Mouse (Mus musculus): ENCODE results near the gene Srf. TPM values are rescaled to one million over a fixed set of nuclear protein-coding genes. Genes with fewer than 3 reads are reported as not detected.

Srf gene
- polyA plus RNA-seq, 1 experiment from 2014 or later = 5.0 TPM

GRCm38 (mm10) chr17:46545813-46546564 is 10.0 kb downstream of the Srf start, which contains the start of gene Cul9:
Cul9 (minus strand) TSS chr17:46546388.
- peak; percentile 70 for DNase-seq (ENCODE audit: low spot score)
- Histone ChIP-seq H3K9me3 (replicated peaks) (no peaks in the 10 kb centered on the region), H3K4me1 (peaks cover 35% of the 10 kb centered on the region), H3K4me3 (peak within 1 kb of the TSS; percentile 77), H3K27ac (replicated peaks) (peak within 1 kb of the TSS; percentile 78), H3K27me3 (ENCODE audit: low read depth, poor library complexity, severe bottlenecking) (peaks cover 44% of the 10 kb centered on the region), H3K36me3 (peaks cover 39% of the 10 kb centered on the region)
- 1% methylated on average over 49 of the region's 49 CpGs for WGBS

- peaks cover 52% of the 10 kb centered on the region for H3K27me3 ChIP-seq (ENCODE audit: low read depth, poor library complexity, severe bottlenecking)
- WGBS = 91% methylated on average over 12 of the region's 12 CpGs
Observed at GRCm38 (mm10) chr17:46543661-46544060, 12.3 kb downstream of the Srf start.

DNA sequence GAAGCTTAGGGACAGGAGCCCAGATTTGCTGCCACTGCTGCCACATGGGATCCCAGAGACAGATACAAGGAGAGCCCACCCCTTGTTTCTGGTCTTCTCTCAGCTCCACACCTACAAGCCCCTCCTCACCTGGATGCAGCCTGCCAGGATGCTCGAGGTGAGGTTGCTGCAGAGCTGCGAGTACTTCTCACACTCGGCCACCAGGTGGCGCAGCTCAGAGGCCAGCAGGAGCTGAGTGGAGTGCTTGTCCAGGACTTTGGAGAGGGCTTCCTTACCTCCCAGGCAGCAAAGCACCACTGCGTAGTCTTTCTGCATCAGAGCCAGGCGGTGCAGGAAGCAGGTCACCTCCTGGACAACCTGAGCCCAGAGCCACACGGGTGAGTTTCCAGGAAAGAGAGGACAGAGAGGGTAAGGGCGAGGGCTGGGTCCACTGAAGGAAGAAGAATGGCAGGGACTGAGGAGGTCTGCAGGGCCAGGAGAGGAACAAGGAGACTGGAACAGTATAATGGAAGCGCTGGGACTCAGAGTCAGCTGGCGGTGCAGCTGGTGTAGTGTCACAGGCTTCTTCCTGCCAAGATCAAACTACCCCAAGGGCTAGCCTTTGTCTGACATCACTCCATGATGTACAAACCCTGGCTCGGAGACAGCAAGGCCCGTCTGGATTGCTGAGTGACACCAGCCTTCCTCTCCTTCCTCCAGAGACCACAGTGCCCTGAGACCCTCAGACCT is 30.2 kb downstream of the Srf start:
- DNase-seq (ENCODE audit: low spot score) = peak; percentile 77
- WGBS = 41% methylated on average over 12 of the region's 12 CpGs
- Histone ChIP-seq H3K27me3 (ENCODE audit: low read depth, poor library complexity, severe bottlenecking) (peaks cover 35% of the 10 kb centered on the region), H3K4me1 (peaks cover 19% of the 10 kb centered on the region), H3K27ac (replicated peaks) (0 out of 2 replicates have a peak overlapping the region, but pooled peaks have one; percentile 33), H3K4me3 (peak overlapping the region; percentile 4; the same call in 1 of the 2 replicates), H3K9me3 (replicated peaks) (no peaks in the 10 kb centered on the region), H3K36me3 (no peaks in the 10 kb centered on the region)

More at GRCm38 (mm10) chr17:46543661-46544060, 12.3 kb downstream of the Srf start:
- Histone ChIP-seq H3K27ac (replicated peaks) (no peak overlapping the region), H3K4me3 (no peak overlapping the region), H3K4me1 (peaks cover 36% of the 10 kb centered on the region), H3K9me3 (replicated peaks) (no peaks in the 10 kb centered on the region), H3K36me3 (peaks cover 26% of the 10 kb centered on the region)
- DNase-seq (ENCODE audit: low spot score) = no peak

- H3K27me3 ChIP-seq (ENCODE audit: low read depth, poor library complexity, severe bottlenecking) = peaks cover 41% of the 10 kb centered on the region
- H3K36me3 ChIP-seq = no peaks in the 10 kb centered on the region
- DNase-seq (ENCODE audit: low spot score) = no peak
- no peaks in the 10 kb centered on the region for H3K9me3 ChIP-seq (replicated peaks)
- H3K4me3 ChIP-seq = no peak overlapping the region
- WGBS = 88% methylated on average over 10 of the region's 10 CpGs
- no peak overlapping the region for H3K27ac ChIP-seq (replicated peaks)
- H3K4me1 ChIP-seq = peaks cover 25% of the 10 kb centered on the region
Observed at GRCm38 (mm10) chr17:46525065-46525464, 30.9 kb downstream of the Srf start.

DNA sequence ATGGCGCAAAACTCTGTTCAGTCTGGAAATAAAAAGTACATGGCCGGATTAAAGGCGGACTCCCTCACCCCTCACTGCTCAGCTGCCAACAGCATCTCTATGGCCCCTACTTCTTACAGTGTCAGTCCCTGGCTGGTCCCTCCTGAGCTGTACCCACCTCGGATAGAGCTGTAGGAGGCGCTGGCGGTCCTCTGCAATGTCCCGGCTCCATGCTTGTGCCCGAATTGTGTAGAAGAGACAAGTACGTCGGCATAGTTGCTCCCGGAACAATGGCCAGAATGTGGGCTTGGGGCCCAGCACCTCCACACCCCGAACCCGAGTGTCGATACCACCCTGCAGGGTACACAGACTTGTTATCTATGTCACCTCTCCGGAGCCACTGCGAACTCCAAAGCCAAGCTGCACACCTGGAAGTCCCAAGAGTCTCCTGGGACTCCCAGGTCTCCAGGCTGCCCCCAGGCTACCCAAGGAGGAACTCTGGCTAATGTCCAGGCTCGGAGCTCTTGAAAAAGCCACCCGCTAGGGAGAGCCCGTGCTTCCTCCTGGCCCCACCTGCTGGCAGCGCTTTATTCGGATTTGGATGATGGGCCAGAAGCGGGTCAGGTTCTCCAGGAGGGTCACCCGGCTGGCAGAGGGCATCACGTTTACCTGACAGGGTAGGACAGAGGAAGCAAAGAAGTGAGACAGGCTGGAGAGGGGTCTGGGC is 33.9 kb downstream of the Srf start:
- no peak overlapping the region for H3K27ac ChIP-seq (replicated peaks)
- peaks cover 28% of the 10 kb centered on the region for H3K4me1 ChIP-seq
- H3K36me3 ChIP-seq = no peaks in the 10 kb centered on the region
- H3K9me3 ChIP-seq (replicated peaks) = no peaks in the 10 kb centered on the region
- peaks cover 50% of the 10 kb centered on the region for H3K27me3 ChIP-seq (ENCODE audit: low read depth, poor library complexity, severe bottlenecking)
- H3K4me3 ChIP-seq = no peak overlapping the region
- DNase-seq (ENCODE audit: low spot score) = no peak
- 35% methylated on average over 24 of the region's 24 CpGs for WGBS

GRCm38 (mm10) chr17:46521174-46521573 is 34.8 kb downstream of the Srf start:
- Histone ChIP-seq H3K27me3 (ENCODE audit: low read depth, poor library complexity, severe bottlenecking) (peaks cover 46% of the 10 kb centered on the region), H3K27ac (replicated peaks) (0 out of 2 replicates have a peak overlapping the region, but pooled peaks have one; percentile 47), H3K9me3 (replicated peaks) (no peaks in the 10 kb centered on the region), H3K36me3 (no peaks in the 10 kb centered on the region), H3K4me1 (peaks cover 25% of the 10 kb centered on the region), H3K4me3 (peak overlapping the region; percentile 24; the same call in 1 of the 2 replicates)
- no peak for DNase-seq (ENCODE audit: low spot score)
- 80% methylated on average over 9 of the region's 9 CpGs for WGBS

DNA sequence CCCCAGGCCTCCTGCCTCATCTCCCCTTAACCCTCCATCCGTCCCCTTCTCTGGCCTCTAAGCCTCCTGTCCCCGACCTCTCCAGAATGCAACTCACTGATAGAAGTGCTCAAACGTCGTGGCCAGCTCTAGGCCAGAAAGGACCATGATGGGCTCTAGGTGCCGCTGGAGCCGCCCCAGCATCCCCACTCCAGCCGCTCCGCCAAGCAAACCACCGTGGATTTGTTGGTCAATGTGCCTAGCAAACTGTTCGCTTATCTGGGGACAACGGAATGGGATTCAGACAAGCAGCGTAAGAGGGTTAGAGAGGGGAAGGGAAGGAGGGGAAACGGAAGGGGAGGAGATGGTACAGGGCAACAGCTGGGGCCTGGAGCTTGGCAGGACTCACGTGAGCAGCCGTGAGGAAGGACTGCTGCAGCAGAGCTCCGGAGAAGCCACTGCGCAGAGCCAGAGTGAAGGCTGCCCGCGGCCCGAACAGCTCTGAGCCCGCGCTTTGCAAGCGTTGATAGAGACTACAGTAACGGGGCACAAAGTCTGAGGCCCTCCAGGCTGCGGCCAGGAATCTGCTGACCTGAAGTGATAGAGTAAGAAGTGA is 35.5 kb downstream of the Srf start:
- H3K27ac ChIP-seq (replicated peaks) = peak overlapping the region; percentile 47; the same call in 1 of the 2 replicates

DNA sequence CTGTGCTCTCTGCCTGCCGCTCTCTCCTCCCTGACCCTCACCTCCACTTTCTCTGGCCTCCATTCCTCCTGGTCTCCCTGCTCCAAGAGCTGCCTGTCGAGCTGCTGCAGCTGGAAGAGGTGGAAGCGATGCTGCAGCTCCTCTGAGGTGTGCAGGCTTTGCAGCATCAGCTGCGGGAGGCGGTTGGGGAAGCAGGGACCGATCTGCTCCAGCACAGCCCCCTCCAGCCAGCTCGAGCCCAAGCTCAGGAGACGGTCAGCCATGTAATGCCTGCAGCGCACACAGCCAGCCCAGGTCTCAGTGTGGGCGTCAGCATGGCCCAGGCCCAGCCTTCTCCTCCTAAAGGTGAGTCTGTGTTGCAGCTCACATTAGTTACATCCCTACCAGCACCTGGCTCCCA is 36.0 kb downstream of the Srf start:
- peak overlapping the region; percentile 24 for H3K4me3 ChIP-seq
- H3K27me3 ChIP-seq (ENCODE audit: low read depth, poor library complexity, severe bottlenecking) = peaks cover 40% of the 10 kb centered on the region
- H3K9me3 ChIP-seq (replicated peaks) = no peaks in the 10 kb centered on the region
- WGBS = 54% methylated on average over 10 of the region's 10 CpGs
- peak overlapping the region; percentile 24; the same call in 1 of the 2 replicates for H3K27ac ChIP-seq (replicated peaks)
- no peak for DNase-seq (ENCODE audit: low spot score)
- H3K36me3 ChIP-seq = no peaks in the 10 kb centered on the region
- H3K4me1 ChIP-seq = peaks cover 24% of the 10 kb centered on the region

More for the DNA sequence above, 35.5 kb downstream of the Srf start:
- 51% methylated on average over 25 of the region's 25 CpGs for WGBS
- Histone ChIP-seq H3K36me3 (no peaks in the 10 kb centered on the region), H3K4me3 (peak overlapping the region; percentile 24), H3K9me3 (replicated peaks) (no peaks in the 10 kb centered on the region), H3K27me3 (ENCODE audit: low read depth, poor library complexity, severe bottlenecking) (peaks cover 43% of the 10 kb centered on the region), H3K4me1 (peaks cover 24% of the 10 kb centered on the region)
- DNase-seq (ENCODE audit: low spot score) = no peak

DNA sequence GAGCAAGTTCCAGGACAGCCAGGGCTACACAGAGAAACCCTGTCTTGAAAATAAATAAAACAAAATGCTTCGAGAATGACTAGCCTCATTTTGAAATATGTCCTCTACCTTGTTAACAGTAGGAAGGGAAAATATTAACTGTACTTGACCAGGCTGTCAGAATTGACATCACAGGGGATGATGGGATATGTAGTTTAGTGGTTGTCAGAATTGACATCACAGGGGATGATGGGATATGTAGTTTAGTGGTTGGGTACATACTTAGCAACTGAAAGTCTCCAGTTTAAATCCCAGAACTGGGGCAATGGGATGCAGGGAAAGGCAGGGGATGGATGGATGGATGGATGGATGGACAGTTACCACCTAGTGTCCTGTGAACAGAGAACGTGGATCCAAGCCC is 42.6 kb downstream of the Srf start:
- Histone ChIP-seq H3K27ac (replicated peaks) (no peak overlapping the region), H3K9me3 (replicated peaks) (no peaks in the 10 kb centered on the region), H3K4me1 (peaks cover 2% of the 10 kb centered on the region; the same call in 1 of the 2 replicates), H3K4me3 (no peak overlapping the region), H3K36me3 (no peaks in the 10 kb centered on the region), H3K27me3 (ENCODE audit: low read depth, poor library complexity, severe bottlenecking) (no peaks in the 10 kb centered on the region)
- no peak for DNase-seq (ENCODE audit: low spot score)
- 63% methylated on average over 2 of the region's 2 CpGs for WGBS

GRCm38 (mm10) chr17:46511059-46511710 is 44.8 kb downstream of the Srf start:
- Histone ChIP-seq H3K4me1 (peaks cover under 1% of the 10 kb centered on the region; the same call in 1 of the 2 replicates), H3K27ac (replicated peaks) (no peak overlapping the region), H3K27me3 (ENCODE audit: low read depth, poor library complexity, severe bottlenecking) (no peaks in the 10 kb centered on the region), H3K36me3 (no peaks in the 10 kb centered on the region), H3K9me3 (replicated peaks) (no peaks in the 10 kb centered on the region), H3K4me3 (no peak overlapping the region)
- DNase-seq (ENCODE audit: low spot score) = peak; percentile 50
- 49% methylated on average over 11 of the region's 11 CpGs for WGBS

DNA sequence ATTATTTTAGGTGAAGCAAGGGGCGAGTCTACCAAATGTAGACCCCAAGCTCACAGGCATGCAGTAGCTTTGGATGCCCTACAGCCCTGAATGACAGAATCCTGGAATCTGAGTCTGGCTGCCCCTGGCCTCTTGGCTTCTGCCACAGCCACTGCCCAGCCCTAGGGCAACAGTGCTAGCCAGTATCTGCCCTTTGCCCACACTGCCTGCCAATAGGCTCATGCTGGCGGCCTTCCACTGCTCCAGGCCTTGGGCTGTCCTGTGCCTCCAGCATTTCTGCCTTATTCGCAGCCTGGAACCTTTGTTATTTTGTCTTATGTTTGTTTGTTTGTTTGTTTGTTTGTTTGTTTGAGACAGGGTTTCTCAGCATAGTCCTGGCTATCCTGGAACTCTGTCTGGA is 50.4 kb downstream of the Srf start:
- 90% methylated on average over 3 of the region's 3 CpGs for WGBS
- Histone ChIP-seq H3K4me3 (no peak overlapping the region), H3K36me3 (peaks cover 21% of the 10 kb centered on the region), H3K27ac (replicated peaks) (no peak overlapping the region), H3K4me1 (no peaks in the 10 kb centered on the region), H3K9me3 (replicated peaks) (no peaks in the 10 kb centered on the region), H3K27me3 (ENCODE audit: low read depth, poor library complexity, severe bottlenecking) (no peaks in the 10 kb centered on the region)
- no peak for DNase-seq (ENCODE audit: low spot score)
